Mouse (Mus musculus): ENCODE results near the gene Serinc5. TPM values are rescaled to one million over a fixed set of nuclear protein-coding genes. Genes with fewer than 3 reads are reported as not detected.

Serinc5 gene
- total RNA-seq, 4 experiments from 2014 or later: 64.2 to 73.9 (median 70.0) TPM

GRCm38 (mm10) chr13:92613094-92613493, 2.2 kb downstream of the Serinc5 start:
- DNase-seq (ENCODE audit: low spot score in 2 of 2): no peak

GRCm38 (mm10) chr13:92615201-92615600, 4.3 kb downstream of the Serinc5 start:
- DNase-seq (ENCODE audit: low spot score in 2 of 2): no peak

GRCm38 (mm10) chr13:92616459-92616858, 5.6 kb downstream of the Serinc5 start:
- DNase-seq (ENCODE audit: low spot score in 2 of 2): no peak

- peak in 1 of 2 experiments; percentile 1 for DNase-seq (ENCODE audit: low spot score in 2 of 2)
These were observed 15.3 kb downstream of the Serinc5 start for GRCm38 (mm10) chr13:92626196-92626595.

GRCm38 (mm10) chr13:92626725-92627124, 15.8 kb downstream of the Serinc5 start:
- DNase-seq (ENCODE audit: low spot score in 2 of 2): peak in 1 of 2 experiments; percentile 1

GRCm38 (mm10) chr13:92629509-92629908, 18.6 kb downstream of the Serinc5 start:
- peak in 1 of 2 experiments; percentile 2 for DNase-seq (ENCODE audit: low spot score in 2 of 2)

- no peak for DNase-seq (ENCODE audit: low spot score in 2 of 2)
These were observed 20.6 kb downstream of the Serinc5 start for GRCm38 (mm10) chr13:92631450-92631849.

- DNase-seq (ENCODE audit: low spot score in 2 of 2): no peak
These were observed 21.7 kb downstream of the Serinc5 start for GRCm38 (mm10) chr13:92632550-92632949.

- DNase-seq (ENCODE audit: low spot score in 2 of 2): peak in 1 of 2 experiments; percentile 1
These were observed 24.1 kb downstream of the Serinc5 start for GRCm38 (mm10) chr13:92635040-92635439.

GRCm38 (mm10) chr13:92636226-92636909, 25.5 kb downstream of the Serinc5 start:
- DNase-seq (ENCODE audit: low spot score in 2 of 2): peak in 1 of 2 experiments; percentile 1

- peak in 1 of 2 experiments; percentile 28 for DNase-seq (ENCODE audit: low spot score in 2 of 2)
These were observed 26.0 kb downstream of the Serinc5 start for GRCm38 (mm10) chr13:92636910-92637275.

- peak; percentile 56 to 63 for DNase-seq (ENCODE audit: low spot score in 2 of 2)
These were observed 28.5 kb downstream of the Serinc5 start for GRCm38 (mm10) chr13:92639093-92640014.

- DNase-seq (ENCODE audit: low spot score in 2 of 2): no peak
These were observed 33.3 kb downstream of the Serinc5 start for GRCm38 (mm10) chr13:92644199-92644598.

GRCm38 (mm10) chr13:92644753-92645152, 33.9 kb downstream of the Serinc5 start:
- no peak for DNase-seq (ENCODE audit: low spot score in 2 of 2)

- no peak for DNase-seq (ENCODE audit: low spot score in 2 of 2)
These were observed 36.8 kb downstream of the Serinc5 start for GRCm38 (mm10) chr13:92647695-92648094.

GRCm38 (mm10) chr13:92649111-92649510, 38.2 kb downstream of the Serinc5 start:
- DNase-seq (ENCODE audit: low spot score in 2 of 2): no peak

- DNase-seq (ENCODE audit: low spot score in 2 of 2): no peak
These were observed 40.1 kb downstream of the Serinc5 start for GRCm38 (mm10) chr13:92650956-92651355.

GRCm38 (mm10) chr13:92652498-92652897, 41.6 kb downstream of the Serinc5 start:
- no peak for DNase-seq (ENCODE audit: low spot score in 2 of 2)

- DNase-seq (ENCODE audit: low spot score in 2 of 2): no peak
These were observed 42.4 kb downstream of the Serinc5 start for GRCm38 (mm10) chr13:92653283-92653682.

- DNase-seq (ENCODE audit: low spot score in 2 of 2): no peak
These were observed 46.1 kb downstream of the Serinc5 start for GRCm38 (mm10) chr13:92656815-92657513.

- no peak for DNase-seq (ENCODE audit: low spot score in 2 of 2)
These were observed 48.7 kb downstream of the Serinc5 start for GRCm38 (mm10) chr13:92659611-92660010.

Measured in layer of hippocampus, adult 8-10 months (tissue).